Mouse (Mus musculus): ENCODE measurements around the gene Tmem177. TPM values are rescaled to one million over a fixed set of nuclear protein-coding genes. Genes with fewer than 3 reads are reported as not detected.
A peak's percentile ranks its signal among the peaks of the same experiment; 100 is the strongest.

The Tmem177 gene
- polyA plus RNA-seq, 1 experiment from 2014 or later = 4.0 TPM

DNA sequence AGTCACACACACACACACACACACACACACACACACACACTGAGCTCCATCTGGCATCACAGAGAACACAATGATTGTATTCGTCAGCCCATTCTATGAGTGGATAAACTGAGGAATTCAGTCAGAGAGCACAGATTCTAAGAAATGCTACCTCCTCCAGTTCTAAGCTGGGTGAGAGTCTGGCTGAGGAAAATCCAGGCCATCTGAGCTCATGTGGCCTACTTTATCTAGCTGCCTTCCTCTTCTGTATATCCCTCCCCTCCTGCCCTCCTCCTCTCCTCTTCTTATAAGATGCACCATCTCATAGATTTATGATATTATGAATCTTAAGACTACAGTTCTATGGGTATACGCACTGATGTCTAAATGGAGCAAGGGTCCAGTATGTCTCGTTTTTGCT lies 19.4 kb downstream of the Tmem177 start:
- ATAC-seq (ENCODE audit: low read depth) = no peak
- H3K36me3 ChIP-seq (ENCODE audit: control insufficient read depth, insufficient read depth) = no peaks in the 10 kb centered on the region
- no peaks in the 10 kb centered on the region for H3K9me3 ChIP-seq (replicated peaks; ENCODE audit: control insufficient read depth, low read length)
- no peak overlapping the region for H3K9ac ChIP-seq (ENCODE audit: low read depth, low read length)
- H3K27ac ChIP-seq (ENCODE audit: low read length) = no peak overlapping the region
- no peaks in the 10 kb centered on the region for H3K4me1 ChIP-seq (ENCODE audit: control insufficient read depth, low read depth, low read length)
- no peak overlapping the region for H3K4me3 ChIP-seq (ENCODE audit: low read depth, low read length)
- H3K4me2 ChIP-seq (ENCODE audit: low read depth, low read length) = no peak overlapping the region
- no peaks in the 10 kb centered on the region for H3K27me3 ChIP-seq (ENCODE audit: control insufficient read depth, insufficient read depth, low read depth, low read length)
- WGBS (ENCODE audit: insufficient replicate concordance) = 56% methylated on average over 3 of the region's 3 CpGs

DNA sequence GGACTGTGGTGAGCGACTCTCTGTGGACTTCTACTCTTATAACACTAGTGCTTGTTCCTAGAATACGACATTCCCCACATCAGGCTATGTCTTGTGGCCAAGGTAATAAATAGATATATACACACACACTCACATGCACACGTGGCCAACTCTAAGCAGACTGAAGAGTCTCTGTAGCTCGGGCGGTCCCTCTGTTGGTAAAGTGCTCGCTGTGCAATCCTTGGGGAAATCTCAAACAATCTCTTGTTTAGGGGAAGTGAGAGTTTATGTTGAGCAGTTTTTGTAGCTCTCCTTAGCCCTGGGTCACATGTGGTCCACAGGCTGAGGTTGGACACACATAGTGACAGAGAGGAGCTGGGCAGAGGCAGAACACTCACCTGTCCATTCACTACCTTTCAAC lies 20.1 kb downstream of the Tmem177 start:
- WGBS (ENCODE audit: insufficient replicate concordance) = 50% methylated on average over 6 of the region's 6 CpGs
- ATAC-seq (ENCODE audit: low read depth) = no peak
- Histone ChIP-seq H3K9ac (ENCODE audit: low read depth, low read length) (no peak overlapping the region), H3K4me1 (ENCODE audit: control insufficient read depth, low read depth, low read length) (no peaks in the 10 kb centered on the region), H3K36me3 (ENCODE audit: control insufficient read depth, insufficient read depth) (no peaks in the 10 kb centered on the region), H3K4me3 (ENCODE audit: low read depth, low read length) (no peak overlapping the region), H3K9me3 (replicated peaks; ENCODE audit: control insufficient read depth, low read length) (no peaks in the 10 kb centered on the region), H3K27me3 (ENCODE audit: control insufficient read depth, insufficient read depth, low read depth, low read length) (no peaks in the 10 kb centered on the region), H3K27ac (ENCODE audit: low read length) (no peak overlapping the region), H3K4me2 (ENCODE audit: low read depth, low read length) (no peak overlapping the region)

DNA sequence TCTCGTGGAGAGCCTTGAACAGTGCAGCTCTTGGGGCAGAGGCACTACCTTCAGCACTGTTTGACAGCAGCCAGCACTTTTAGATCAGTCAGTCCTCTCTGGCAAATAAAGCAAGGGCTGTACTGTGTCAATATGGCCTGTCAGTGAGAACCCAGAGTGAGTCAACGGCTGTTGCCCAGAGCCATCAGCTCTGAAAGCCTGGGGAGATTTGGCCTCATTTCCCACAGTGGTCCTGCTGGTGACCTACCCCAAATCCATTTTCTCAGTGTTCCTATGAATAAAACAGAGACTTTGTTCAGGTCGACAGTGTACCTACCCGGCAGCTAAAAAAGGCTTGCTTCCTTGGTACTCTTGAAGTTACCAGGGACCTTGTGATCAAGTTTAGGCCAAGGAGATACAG lies 21.1 kb downstream of the Tmem177 start:
- Histone ChIP-seq H3K4me3 (ENCODE audit: low read depth, low read length) (no peak overlapping the region), H3K4me2 (ENCODE audit: low read depth, low read length) (no peak overlapping the region), H3K9ac (ENCODE audit: low read depth, low read length) (no peak overlapping the region), H3K4me1 (ENCODE audit: control insufficient read depth, low read depth, low read length) (no peaks in the 10 kb centered on the region), H3K9me3 (replicated peaks; ENCODE audit: control insufficient read depth, low read length) (no peaks in the 10 kb centered on the region), H3K27ac (ENCODE audit: low read length) (no peak overlapping the region), H3K27me3 (ENCODE audit: control insufficient read depth, insufficient read depth, low read depth, low read length) (no peaks in the 10 kb centered on the region), H3K36me3 (ENCODE audit: control insufficient read depth, insufficient read depth) (no peaks in the 10 kb centered on the region)
- WGBS (ENCODE audit: insufficient replicate concordance) = 46% methylated on average over 4 of the region's 4 CpGs
- peak; percentile 27; the same call in 1 of the 2 replicates for ATAC-seq (ENCODE audit: low read depth)

DNA sequence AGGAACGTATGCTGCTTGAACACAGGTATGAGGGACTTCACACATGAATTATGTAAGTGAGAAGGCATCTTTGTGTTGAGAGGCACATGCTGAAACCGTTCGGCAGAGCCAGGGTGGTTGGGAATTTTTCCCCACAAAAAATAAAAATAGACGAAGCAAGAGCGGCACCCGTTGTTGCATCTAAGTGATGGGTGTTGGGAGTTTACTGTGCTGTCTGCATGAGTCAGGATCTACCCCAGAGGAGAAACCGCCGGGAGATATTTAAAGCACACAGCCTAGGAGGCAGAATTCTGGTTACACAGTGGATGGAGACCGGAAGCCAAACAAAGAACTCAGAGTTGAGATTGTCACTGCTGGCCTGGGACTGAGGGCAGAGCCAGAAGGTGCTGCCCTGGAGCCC lies 21.9 kb downstream of the Tmem177 start:
- Histone ChIP-seq H3K4me2 (ENCODE audit: low read depth, low read length) (no peak overlapping the region), H3K9me3 (replicated peaks; ENCODE audit: control insufficient read depth, low read length) (no peaks in the 10 kb centered on the region), H3K9ac (ENCODE audit: low read depth, low read length) (no peak overlapping the region), H3K4me1 (ENCODE audit: control insufficient read depth, low read depth, low read length) (no peaks in the 10 kb centered on the region), H3K4me3 (ENCODE audit: low read depth, low read length) (no peak overlapping the region), H3K27me3 (ENCODE audit: control insufficient read depth, insufficient read depth, low read depth, low read length) (no peaks in the 10 kb centered on the region), H3K36me3 (ENCODE audit: control insufficient read depth, insufficient read depth) (no peaks in the 10 kb centered on the region), H3K27ac (ENCODE audit: low read length) (no peak overlapping the region)
- WGBS (ENCODE audit: insufficient replicate concordance) = 71% methylated on average over 9 of the region's 9 CpGs
- no peak for ATAC-seq (ENCODE audit: low read depth)

DNA sequence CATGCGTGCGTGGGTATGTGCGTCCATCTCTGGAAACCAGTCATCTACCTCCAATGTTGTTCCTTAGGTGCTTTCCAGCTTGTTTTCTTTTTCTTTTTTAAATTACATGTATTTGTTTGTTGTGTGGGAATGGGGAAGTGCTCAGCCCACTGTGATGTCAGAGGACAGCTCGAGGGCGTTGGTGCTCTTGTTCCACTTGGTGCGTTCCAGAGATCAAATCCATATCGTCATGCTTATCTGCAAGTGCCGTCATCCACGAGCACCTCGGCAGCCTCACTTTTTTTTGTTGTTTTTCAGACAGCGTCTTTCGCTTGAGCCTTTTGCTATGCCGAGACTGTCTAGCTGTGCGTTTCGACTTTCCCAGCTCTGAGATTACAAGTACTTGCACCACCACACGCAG lies 23.7 kb downstream of the Tmem177 start:
- 69% methylated on average over 16 of the region's 16 CpGs for WGBS (ENCODE audit: insufficient replicate concordance)
- Histone ChIP-seq H3K9me3 (replicated peaks; ENCODE audit: control insufficient read depth, low read length) (no peaks in the 10 kb centered on the region), H3K9ac (ENCODE audit: low read depth, low read length) (no peak overlapping the region), H3K27me3 (ENCODE audit: control insufficient read depth, insufficient read depth, low read depth, low read length) (no peaks in the 10 kb centered on the region), H3K27ac (ENCODE audit: low read length) (no peak overlapping the region), H3K4me1 (ENCODE audit: control insufficient read depth, low read depth, low read length) (no peaks in the 10 kb centered on the region), H3K36me3 (ENCODE audit: control insufficient read depth, insufficient read depth) (no peaks in the 10 kb centered on the region), H3K4me3 (ENCODE audit: low read depth, low read length) (no peak overlapping the region), H3K4me2 (ENCODE audit: low read depth, low read length) (no peak overlapping the region)
- no peak for ATAC-seq (ENCODE audit: low read depth)

DNA sequence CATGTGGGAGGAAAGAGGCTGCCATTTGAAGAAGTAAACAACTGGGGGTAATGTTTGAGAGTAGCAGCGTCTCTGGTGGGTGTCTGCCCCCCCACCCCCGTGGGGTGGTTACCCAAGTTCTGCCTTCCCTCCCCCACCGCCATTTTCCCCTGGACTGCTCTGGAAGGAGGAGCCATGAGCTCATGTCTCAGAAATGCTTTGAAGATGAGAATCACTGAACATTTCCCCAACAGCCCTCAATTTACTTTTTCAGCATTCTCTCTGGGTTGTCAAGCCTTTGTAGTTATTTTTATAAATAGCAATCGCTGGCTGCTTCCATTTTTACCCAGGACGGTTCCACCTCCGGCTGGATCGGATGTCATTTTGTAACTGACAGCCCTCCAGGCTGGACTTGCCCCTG lies 26.7 kb downstream of the Tmem177 start:
- H3K36me3 ChIP-seq (ENCODE audit: control insufficient read depth, insufficient read depth) = no peaks in the 10 kb centered on the region
- 55% methylated on average over 7 of the region's 7 CpGs for WGBS (ENCODE audit: insufficient replicate concordance)
- H3K4me3 ChIP-seq (ENCODE audit: low read depth, low read length) = no peak overlapping the region
- H3K9me3 ChIP-seq (replicated peaks; ENCODE audit: control insufficient read depth, low read length) = no peaks in the 10 kb centered on the region
- no peak overlapping the region for H3K9ac ChIP-seq (ENCODE audit: low read depth, low read length)
- ATAC-seq (ENCODE audit: low read depth) = no peak
- H3K27me3 ChIP-seq (ENCODE audit: control insufficient read depth, insufficient read depth, low read depth, low read length) = no peaks in the 10 kb centered on the region
- no peak overlapping the region for H3K27ac ChIP-seq (ENCODE audit: low read length)
- no peaks in the 10 kb centered on the region for H3K4me1 ChIP-seq (ENCODE audit: control insufficient read depth, low read depth, low read length)
- H3K4me2 ChIP-seq (ENCODE audit: low read depth, low read length) = no peak overlapping the region

DNA sequence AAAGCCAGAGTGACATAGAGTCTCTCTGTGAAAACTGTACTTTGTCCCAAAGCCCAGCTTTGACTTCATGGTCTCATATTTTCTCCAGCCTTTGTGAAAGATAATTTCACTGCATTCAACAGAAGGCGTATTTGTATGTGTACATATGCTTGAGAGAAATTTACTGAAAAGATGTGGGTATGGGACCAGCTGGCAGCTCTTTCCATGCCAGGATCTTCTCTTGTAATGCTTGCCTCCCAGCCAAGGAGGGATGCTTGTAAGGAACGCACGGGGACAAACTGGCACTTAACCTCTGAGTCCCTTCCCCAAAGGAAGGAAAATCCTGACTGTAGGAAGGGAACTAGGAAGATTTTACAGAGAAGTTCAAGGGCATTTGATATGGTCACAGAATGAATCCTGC lies 28.7 kb downstream of the Tmem177 start:
- Histone ChIP-seq H3K4me2 (ENCODE audit: low read depth, low read length) (no peak overlapping the region), H3K4me3 (ENCODE audit: low read depth, low read length) (no peak overlapping the region), H3K27ac (ENCODE audit: low read length) (no peak overlapping the region), H3K27me3 (ENCODE audit: control insufficient read depth, insufficient read depth, low read depth, low read length) (no peaks in the 10 kb centered on the region), H3K4me1 (ENCODE audit: control insufficient read depth, low read depth, low read length) (no peaks in the 10 kb centered on the region), H3K36me3 (ENCODE audit: control insufficient read depth, insufficient read depth) (no peaks in the 10 kb centered on the region), H3K9ac (ENCODE audit: low read depth, low read length) (no peak overlapping the region), H3K9me3 (replicated peaks; ENCODE audit: control insufficient read depth, low read length) (no peaks in the 10 kb centered on the region)
- WGBS (ENCODE audit: insufficient replicate concordance) = 69% methylated on average over 3 of the region's 3 CpGs
- ATAC-seq (ENCODE audit: low read depth) = no peak

DNA sequence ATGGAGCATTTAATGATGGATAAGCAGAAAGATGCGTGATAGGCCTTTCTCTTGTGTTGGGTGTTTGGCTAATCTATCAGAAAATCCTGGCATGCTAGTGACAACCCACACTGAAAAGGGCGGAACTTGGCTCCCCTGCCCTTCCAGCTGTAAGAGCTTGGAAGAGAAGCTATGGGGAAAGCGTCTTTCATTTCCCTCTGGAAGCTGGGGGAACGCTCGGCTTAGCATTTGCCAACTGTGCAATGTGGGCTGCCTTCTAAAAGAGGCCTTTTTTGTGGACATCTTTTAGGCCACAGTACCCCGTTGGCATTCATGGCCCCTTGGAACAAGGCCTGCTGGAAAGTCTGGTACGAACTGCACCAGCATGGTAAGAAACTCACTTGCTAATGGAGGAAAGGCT lies 34.1 kb downstream of the Tmem177 start:
- no peak overlapping the region for H3K4me3 ChIP-seq (ENCODE audit: low read depth, low read length)
- no peaks in the 10 kb centered on the region for H3K4me1 ChIP-seq (ENCODE audit: control insufficient read depth, low read depth, low read length)
- H3K4me2 ChIP-seq (ENCODE audit: low read depth, low read length) = no peak overlapping the region
- no peaks in the 10 kb centered on the region for H3K9me3 ChIP-seq (replicated peaks; ENCODE audit: control insufficient read depth, low read length)
- no peaks in the 10 kb centered on the region for H3K36me3 ChIP-seq (ENCODE audit: control insufficient read depth, insufficient read depth)
- ATAC-seq (ENCODE audit: low read depth) = no peak
- no peaks in the 10 kb centered on the region for H3K27me3 ChIP-seq (ENCODE audit: control insufficient read depth, insufficient read depth, low read depth, low read length)
- no peak overlapping the region for H3K9ac ChIP-seq (ENCODE audit: low read depth, low read length)
- WGBS (ENCODE audit: insufficient replicate concordance) = 68% methylated on average over 7 of the region's 7 CpGs
- H3K27ac ChIP-seq (ENCODE audit: low read length) = no peak overlapping the region

DNA sequence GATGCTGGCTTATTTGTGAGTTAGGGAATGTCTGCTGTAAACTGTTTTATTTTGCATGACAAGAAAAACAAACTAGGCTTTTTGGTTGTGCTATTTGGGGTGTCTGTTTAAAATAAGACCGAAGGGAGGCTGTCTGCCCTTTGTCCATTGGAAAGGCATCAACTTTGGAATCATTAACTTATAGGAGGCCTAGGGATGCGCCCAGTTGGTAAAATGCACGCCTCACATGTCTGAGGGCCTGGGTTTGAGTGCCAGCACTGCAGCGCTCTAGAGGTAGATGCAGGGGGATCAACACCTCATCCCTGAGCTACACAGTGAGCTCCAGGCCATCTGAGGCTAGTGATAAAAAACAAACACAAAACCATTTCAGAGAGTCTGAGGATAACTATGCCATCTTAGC lies 35.5 kb downstream of the Tmem177 start:
- H3K9ac ChIP-seq (ENCODE audit: low read depth, low read length) = no peak overlapping the region
- ATAC-seq (ENCODE audit: low read depth) = peak; percentile 43; the same call in 1 of the 2 replicates
- no peaks in the 10 kb centered on the region for H3K9me3 ChIP-seq (replicated peaks; ENCODE audit: control insufficient read depth, low read length)
- H3K4me1 ChIP-seq (ENCODE audit: control insufficient read depth, low read depth, low read length) = no peaks in the 10 kb centered on the region
- no peak overlapping the region for H3K4me3 ChIP-seq (ENCODE audit: low read depth, low read length)
- no peaks in the 10 kb centered on the region for H3K27me3 ChIP-seq (ENCODE audit: control insufficient read depth, insufficient read depth, low read depth, low read length)
- no peak overlapping the region; the same call in 1 of the 2 replicates for H3K4me2 ChIP-seq (ENCODE audit: low read depth, low read length)
- 58% methylated on average over 4 of the region's 4 CpGs for WGBS (ENCODE audit: insufficient replicate concordance)
- no peaks in the 10 kb centered on the region for H3K36me3 ChIP-seq (ENCODE audit: control insufficient read depth, insufficient read depth)
- no peak overlapping the region for H3K27ac ChIP-seq (ENCODE audit: low read length)

Data from liver, embryonic 16.5 days (tissue).